Mouse (Mus musculus): ENCODE measurements around the gene Zfp949.
A peak's percentile ranks its signal among the peaks of the same experiment; 100 is the strongest.

The Zfp949 gene

DNA sequence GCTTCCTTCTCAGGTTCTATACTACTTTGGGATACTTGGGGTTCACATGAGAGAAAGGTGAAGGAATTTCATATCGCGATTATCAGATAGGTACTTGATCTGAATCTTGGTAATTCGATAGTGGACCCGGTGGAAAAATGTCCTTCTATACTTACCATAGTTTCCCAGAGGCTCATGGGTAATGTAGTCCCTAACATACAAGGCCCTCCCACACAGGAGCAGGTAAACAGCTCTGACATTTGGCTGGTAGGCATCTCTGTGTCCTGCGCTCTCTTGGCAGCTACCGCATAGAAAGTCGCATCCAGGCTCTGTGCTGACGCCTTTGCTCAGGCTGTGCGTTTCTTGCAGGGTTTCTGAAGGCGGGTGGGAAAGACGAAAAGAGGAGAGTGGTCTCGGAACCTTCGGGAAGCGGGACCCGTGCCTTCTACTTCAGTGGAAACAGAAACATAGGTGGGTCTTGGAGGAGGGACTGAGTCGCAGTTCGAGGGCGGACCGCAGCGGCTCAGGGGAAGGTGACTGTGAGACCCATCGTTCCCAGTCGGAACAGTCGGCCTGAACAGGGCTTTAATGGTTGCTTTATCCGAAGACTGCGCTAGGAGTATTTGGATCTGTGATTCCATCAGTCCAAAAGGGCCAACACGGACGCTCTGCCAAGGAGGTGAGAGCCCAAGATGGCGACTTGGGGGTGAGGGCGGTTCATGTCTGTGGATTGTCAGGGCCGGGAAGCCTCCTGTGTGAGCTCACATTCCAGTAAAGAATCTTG, at the start of gene Zfp949:
Gene Zfp949 (plus strand): TSS at position 170 of the 763 bp plus-strand sequence.
- peak; percentile 66 to 70 for DNase-seq

- DNase-seq, result no peak
These were observed 47.7 kb upstream of the Zfp949 start for GRCm38 (mm10) chr9:88500112-88500511.

GRCm38 (mm10) chr9:88501846-88502245, 46.0 kb upstream of the Zfp949 start:
- DNase-seq, result no peak

DNA sequence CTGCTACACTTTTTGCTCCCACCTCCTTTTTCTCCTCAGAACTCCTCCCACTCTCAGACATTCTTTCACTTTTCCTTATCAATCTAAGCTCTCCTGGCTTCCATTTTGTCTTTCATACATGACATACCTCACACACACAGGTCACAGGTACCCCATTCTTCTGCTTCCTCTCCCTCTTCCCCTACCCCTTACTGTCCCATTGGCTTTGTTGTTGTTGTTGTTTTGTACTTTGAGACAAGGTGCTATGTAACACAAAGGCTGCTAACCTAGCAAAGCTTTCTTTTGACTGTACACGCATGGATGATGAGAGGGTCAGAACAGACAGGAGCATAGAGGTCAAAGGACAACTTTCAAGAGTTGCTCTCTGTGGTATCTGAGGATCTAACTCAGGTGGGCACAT, 32.3 kb upstream of the Zfp949 start:
- DNase-seq, result no peak

DNA sequence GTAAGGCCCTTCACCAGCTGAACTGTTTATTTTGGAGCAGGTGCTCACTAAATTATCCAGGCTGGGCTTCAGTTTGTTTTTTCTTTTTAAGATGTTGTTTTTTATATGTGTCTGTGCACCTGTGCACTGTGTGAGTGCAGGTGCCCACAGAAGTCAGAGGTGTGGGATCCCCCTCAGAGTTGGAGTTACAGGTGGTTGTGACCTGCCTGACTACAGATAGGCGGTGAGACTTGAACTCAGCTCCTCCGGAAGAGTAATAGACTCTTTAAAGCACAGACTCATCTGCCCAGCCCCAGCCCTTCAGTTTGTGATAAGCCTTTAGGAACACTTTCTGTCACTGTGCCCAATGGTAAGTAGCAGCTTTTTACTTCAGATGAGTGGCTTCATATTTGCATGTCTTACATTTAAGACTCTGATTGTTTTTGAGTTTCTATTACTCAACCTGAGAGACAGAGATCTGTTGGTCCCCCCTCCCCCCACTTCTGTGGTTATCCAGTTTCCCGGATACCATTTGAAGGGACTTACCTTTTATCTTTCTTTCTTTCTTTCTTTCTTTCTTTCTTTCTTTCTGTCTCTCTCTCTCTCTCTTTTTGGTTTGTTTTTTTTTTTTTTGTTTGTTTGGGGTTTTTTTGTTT, 31.3 kb upstream of the Zfp949 start:
- DNase-seq, result peak; percentile 3 to 9

DNA sequence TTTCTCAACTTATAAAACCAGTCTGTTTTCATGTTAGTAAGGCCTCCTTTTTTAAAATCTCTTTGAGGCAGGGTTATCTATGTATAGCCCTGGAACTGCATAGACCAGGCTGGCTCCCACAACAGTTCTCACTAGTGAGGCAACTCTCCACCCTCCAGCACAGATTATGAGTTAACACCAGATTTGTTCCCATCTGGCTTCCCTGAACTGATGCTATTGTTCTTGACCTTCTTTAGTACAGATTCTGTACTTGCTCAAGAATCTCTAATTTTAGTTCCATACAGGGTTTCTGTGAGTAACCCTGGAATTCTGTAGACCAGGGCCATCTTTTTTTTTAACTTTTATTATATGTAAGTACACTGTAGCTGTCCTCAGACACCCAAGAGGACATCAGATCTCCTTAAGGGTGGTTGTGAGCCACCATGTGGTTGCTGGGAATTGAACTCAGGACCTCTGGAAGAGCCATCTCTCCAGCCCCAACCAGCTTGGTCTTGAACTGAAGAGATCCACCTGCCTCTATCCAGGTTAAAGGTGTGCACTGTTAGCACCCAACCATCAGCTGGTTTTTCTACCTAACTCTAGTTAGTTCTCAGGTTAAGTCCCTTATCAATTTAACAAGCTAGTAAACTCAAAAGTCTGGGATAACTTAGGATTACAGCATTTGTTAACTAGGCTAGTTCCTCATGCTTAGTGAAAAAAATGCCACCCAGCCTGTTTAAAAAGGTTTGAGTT, 28.3 kb upstream of the Zfp949 start:
- DNase-seq, result no peak

DNA sequence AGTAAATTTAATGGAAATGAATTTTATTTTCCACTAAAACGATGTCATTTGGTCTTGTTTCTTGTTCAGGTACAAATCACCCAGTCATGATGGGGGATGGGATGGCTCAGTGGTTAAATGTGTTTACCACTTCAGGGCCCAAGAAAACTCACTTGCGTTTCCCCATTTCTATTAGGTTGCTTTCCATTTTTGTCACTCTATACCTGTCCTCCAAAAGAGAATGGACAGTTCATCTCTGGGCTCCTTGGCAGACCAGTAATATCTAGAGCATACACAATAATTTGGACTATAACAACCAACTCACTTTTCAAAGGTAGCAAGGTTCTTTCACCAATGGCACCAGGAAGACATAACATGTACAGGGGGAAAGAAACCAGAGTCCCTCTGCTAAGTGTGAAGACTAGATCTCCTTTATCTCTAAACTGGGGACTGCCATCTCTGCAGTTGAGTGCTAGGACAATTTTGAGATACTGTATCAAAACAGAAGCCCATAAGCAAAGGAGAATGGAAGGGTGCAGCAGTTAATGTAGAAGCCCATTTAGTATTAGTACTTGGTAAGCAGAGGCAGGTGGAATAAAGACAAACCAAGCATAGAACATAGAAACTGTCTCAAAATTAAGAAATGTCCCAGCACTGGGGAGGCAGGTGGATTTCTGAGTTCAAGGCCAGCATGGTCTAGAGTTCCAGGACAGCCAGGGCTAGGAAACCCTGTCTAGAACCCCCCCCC, 27.5 kb upstream of the Zfp949 start:
- no peak for DNase-seq

GRCm38 (mm10) chr9:88520849-88521483, 26.9 kb upstream of the Zfp949 start:
- no peak for DNase-seq

GRCm38 (mm10) chr9:88521961-88522568, 25.8 kb upstream of the Zfp949 start:
- no peak for DNase-seq

DNA sequence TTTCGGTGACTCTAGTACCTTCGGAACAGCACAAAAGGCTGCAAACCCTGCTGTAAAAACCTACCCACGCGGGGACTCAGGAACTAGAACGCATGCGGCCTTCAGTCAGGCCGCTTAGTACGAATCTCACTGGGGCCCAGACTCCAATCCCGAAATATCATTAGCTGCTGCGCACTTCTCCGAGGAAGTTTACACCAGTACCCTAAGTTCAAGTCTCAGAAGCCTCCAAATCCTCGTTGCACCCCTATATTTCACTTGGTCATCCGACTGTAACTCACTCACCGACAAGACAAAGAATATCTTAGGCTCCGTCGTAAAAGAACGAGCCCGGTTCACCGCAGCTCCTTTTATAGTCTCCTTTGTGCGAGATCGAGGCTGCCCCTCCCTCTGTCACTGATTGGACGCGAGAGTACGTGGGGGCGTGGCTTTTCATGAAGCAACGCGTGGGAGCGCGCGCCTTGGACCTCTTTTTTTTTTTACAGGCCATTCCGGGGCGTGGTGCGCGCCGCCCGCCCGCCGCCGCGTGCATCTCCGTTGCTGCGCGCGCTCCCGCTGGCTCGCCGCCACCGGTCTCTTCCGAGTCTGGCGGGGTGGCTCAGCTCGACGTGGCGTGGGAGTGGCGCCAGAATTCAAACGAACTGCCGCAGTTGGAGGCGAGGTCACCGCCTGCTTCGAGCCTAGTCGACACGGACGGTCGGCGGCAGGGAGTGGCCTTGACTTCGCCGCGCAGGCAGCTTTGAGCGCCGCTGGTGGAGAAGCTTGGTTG, 25.1 kb upstream of the Zfp949 start:
- peak; percentile 96 to 97 for DNase-seq

GRCm38 (mm10) chr9:88523335-88523668, 24.5 kb upstream of the Zfp949 start:
- DNase-seq, result no peak

GRCm38 (mm10) chr9:88524367-88524766, 23.5 kb upstream of the Zfp949 start:
- DNase-seq, result no peak

- DNase-seq, result no peak
These were observed 23.0 kb upstream of the Zfp949 start for GRCm38 (mm10) chr9:88524796-88525195.

DNA sequence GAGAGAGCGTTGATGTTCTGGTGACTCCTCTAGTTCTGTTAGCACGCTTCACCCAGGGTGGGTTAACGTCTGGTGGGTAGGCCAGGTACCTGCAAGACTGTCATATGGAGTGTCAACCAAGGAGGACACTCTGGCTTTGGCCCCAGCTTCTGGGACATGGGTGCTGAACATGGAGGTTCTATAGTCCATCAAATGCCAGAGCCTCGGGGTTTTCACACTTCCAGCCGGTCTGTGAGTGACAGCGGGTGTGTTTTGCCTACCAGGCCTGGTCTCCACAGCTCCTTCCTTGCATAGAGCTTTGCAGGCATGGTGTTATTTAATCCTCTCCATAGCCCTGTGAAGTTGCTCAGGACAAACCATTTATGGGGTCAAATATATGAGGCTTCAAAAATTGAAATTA, 22.5 kb upstream of the Zfp949 start:
- no peak for DNase-seq

DNA sequence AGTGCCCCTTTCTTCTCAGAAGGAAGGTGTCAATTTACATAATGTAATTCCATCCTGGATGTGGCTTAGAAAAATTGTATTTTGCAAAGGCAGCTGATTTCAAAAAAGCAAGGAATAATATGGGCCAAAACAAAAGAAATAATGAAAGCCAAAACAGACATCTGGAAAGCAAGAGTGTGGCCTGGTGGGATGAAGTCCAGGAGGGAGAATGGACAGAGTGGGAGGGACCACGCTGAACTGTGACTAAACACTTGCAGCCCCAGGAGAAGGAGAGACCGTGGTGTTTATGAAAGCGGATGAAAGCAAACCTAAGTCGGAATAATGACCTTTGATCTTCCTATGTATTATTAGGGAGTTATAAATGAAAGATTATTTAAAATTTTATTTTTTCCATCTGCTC, 19.9 kb upstream of the Zfp949 start:
- no peak for DNase-seq

DNA sequence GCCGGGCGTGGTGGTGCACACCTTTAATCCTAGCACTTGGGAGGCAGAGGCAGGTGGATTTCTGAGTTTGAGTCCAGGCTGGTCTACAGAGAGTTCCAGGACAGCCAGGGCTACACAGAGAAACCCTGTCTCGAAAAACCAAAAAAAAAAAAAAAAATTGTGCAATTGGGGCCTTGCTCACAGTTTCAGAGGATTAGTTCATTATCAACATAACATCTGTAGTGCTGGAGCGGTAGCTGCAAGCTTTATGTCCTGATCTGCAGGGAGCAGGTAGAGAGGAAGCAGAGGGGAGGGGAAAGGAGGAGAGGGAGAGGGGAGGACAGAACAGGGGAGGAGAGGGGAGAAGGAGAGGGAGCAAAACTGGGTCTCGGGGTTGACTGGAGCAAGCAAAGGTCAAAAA, 19.1 kb upstream of the Zfp949 start:
- DNase-seq, result no peak

- DNase-seq, result no peak
These were observed 18.2 kb upstream of the Zfp949 start for GRCm38 (mm10) chr9:88529571-88529970.

- no peak for DNase-seq
These were observed 17.7 kb upstream of the Zfp949 start for GRCm38 (mm10) chr9:88529979-88530580.

- no peak for DNase-seq
These were observed 13.7 kb upstream of the Zfp949 start for GRCm38 (mm10) chr9:88534093-88534492.

DNA sequence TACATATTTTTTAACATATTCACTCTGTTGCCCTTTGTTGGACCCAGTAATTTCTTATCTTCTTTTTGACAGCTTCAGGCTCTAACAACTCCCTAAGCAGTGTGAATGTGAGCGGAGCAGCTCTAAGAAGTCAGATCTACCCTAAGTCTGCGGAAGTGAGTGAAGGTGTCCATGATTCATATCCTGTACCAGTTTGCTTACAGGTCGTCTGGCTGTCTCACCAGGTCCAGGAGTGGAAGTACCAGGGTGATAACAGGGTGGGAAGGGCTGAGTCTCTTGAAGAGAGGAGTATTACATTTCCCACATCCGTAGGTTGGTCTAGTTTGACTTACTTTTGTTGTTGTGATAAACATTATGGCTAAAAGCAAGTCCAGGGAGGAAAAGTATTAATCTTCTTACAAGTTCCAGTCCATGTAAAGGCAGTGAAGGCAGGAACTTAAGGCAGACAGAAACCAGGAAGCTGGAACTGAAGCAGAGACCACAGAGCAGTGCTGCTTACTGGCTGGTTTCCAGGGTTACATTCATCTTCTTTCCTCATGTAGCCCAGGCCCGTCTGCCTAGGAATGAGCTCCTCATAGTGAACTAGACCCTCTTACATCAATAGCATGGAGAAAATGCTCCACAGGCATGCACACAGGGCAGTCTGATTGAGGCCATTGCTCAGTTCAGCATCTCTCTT, 8.1 kb upstream of the Zfp949 start:
- DNase-seq, result no peak

DNA sequence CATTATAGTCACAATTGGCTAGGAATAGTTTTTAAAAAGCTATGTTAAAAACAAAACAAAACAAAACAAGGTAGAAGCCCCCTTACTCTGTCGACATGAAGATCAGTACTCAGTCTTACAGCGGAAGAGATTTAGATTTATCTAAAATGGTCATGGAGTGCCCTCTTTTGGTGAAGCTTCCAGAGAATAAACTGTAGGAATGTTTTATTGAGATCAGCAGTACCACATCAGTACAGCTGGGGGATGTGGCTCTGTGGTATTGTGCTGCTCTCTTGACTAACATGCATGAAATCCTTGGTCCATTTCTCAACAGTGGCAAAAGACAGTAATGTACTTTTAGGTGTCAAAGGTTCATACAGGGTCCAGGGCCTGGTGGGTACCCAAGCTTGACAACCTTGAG, 5.0 kb upstream of the Zfp949 start:
- no peak for DNase-seq
